Mouse (Mus musculus): ENCODE results near the gene Setd1b.

The Setd1b gene

DNA sequence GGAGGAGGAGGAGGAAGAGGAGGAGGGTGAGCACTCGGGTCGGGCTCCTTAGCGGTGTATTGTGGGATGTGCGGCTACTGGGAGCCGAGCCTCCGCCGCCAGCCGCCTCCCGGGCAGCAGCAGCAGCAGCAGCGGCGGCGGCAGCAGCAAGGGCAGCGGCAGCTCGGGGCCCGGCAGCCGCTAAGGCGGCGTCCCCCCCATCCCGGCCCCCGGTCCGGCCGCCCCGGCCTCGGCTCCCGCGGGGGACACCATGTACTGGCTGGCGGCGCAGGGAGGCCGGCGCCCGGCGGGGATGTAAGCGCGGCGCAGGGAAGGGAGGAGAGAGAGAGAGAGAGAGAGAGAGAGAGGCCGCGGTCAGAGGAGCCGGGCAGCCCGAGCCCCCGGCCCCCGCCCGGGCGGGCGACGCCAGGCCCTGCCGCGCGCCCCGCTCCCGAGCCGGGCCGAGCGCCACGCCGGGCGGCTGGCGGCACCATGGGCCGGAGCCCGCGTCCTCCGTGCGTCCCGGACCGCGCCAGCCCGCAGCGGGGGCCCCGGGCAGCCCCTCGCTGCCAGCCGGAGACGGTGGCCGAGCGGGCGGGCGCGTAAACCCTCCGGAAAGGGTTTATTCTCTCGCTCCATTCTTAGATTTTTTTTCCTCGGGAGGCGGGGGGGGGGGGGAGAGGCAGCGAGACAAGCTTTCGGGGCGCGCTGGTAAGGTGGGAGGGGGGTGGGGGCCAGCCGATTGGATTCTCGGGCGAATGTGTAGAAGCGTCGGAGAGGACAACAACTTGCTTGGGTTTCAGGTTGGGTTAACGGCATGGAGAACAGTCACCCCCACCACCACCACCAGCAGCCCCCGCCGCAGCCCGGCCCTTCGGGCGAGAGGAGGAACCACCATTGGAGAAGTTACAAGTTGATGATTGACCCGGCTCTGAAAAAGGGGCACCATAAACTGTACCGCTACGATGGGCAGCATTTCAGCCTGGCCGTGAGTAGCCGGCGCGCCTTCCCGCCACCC is at the start of gene Setd1b:
TSS of gene Setd1b (plus strand) at position 33 of the 997 bp plus-strand sequence.
- DNase-seq (ENCODE audit: low read depth, low spot score), result no peak

DNA sequence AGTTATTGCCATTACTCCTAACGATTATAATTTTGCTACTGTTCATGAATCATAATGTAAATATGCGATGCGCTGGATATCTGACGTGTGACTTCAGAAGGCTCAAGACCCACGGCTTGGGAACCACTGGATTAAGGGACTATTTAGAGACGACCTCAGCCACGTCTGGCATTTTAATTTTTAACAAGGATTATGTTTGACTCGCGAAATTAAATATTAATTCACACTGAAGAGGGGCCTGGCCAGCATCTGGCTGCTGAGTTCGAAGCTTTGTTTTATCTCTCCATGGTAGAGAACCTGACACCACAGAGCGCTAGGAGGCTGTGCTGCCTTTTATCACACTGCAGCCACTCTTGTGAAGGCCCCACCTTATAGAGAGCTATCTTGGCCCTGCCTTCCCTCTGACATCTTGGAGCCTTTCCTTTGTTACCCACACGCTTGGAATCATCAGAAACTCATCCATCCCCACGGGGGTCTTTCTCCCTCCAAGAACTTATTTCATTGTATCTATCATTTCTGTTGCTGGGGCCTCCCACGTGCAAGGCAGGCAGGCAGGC is 48.8 kb upstream of the Setd1b start:
- no peak for DNase-seq (ENCODE audit: low read depth, low spot score)

DNA sequence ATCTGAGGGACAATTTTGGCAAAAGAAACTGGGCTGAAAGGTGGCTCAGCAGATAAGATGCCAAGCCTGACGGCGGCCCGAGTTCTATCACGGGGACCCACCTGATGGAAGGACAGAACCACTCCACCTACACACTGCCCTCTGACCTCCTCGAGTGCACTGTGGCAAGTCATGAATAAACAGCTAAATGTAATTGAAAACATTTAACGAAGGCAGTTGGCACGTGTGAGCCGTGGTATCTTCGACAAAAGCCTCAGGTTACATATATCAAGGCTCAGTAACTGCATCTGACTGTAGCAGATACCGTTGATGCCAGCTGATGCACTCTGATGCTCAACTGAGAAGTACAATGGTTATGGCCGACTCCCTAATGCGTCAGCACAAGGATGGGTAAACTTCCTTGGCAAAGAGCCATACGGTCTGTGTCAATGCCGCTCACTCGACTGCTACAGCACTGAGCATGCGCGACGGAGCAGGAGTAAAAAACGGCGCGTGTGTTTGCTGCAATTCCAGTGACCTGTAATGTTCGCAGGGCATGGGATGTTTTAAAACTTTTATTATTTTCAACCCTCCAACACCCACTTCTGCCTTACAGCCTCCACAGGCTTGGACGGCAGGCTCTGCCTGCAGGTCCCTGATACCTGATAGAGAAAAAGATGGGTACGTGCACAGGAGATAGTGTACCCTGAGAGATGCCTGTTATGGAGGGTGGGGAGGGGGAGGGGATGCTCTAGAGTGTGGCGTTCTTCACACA is 47.6 kb upstream of the Setd1b start:
- DNase-seq (ENCODE audit: low read depth, low spot score), result no peak

DNA sequence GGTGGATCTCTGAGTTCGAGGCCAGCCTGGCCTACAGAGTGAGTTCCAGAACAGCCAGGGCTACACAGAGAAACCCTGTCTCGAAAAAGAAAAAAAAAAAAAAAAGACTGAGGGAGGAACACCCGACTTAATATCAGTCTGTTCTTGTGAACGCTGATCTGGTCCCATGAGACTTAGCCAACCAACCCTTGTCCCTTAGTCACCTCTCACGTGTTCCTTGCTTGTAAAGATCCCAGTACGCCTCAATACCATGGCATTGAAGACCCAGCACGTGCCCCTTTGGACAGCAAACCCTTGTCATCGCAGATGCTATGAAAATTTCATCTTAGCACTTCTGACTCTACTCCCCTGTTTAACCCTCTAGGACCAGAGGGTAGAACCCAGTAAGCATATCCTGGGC is 45.7 kb upstream of the Setd1b start:
- DNase-seq (ENCODE audit: low read depth, low spot score), result no peak

DNA sequence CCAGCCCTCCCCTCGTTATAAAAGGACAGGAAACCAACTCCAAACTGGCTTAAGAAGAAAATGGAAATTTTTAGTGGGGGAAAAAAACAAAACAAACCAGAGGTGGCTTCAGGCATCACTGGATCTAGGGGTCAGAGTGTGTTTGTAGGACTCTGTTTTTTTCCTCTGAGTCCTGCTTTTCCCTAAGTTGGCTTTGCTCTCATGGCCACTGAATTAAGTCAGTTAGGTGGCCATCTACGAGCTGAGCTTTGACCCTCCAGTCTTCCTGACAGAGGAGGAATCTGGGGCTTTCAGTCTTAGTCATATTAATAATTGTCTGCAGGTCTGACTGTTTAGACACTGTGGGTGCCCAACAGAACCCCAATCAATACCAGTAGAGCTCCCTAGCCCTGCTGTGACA is 43.5 kb upstream of the Setd1b start:
- no peak for DNase-seq (ENCODE audit: low read depth, low spot score)

DNA sequence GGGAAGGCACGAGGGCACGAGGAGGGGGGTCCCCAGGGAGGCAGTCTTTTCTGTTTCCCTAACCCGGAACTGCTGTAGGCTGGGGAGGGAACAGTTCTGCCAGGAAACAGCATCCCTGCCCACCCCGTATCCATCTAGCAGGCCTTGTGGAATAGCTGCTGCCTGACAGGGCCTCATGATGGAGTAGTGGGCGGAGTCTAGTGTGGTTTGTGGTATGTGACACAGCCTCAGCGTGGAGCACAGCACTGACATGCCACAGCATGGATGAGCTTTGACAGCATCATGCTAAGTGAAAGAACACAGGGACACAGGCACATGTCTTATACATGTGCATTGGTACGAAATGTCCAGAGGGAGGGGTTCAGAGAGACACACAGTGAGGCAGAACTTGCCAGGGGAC is 39.6 kb upstream of the Setd1b start:
- DNase-seq (ENCODE audit: low read depth, low spot score), result no peak

DNA sequence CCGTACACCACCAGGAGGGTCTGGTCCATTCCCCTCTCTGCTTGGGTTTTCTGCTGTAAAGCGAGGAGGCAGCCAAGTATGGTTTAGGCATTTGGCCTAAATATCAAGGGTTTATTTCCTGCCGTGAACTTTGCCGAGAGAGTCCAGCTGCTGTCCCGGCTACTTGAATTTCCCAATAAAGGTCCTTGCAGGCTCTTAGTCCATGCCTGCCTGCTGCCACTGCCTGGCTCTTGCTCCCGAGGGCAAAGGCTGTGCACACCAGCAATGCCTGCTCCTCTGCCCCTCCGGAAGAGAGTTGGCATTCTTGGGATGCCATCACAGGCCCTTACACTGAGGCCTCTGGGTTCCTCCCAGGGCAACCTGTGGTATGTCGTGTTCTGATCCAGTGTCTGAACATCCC is 38.4 kb upstream of the Setd1b start:
- no peak for DNase-seq (ENCODE audit: low read depth, low spot score)

DNA sequence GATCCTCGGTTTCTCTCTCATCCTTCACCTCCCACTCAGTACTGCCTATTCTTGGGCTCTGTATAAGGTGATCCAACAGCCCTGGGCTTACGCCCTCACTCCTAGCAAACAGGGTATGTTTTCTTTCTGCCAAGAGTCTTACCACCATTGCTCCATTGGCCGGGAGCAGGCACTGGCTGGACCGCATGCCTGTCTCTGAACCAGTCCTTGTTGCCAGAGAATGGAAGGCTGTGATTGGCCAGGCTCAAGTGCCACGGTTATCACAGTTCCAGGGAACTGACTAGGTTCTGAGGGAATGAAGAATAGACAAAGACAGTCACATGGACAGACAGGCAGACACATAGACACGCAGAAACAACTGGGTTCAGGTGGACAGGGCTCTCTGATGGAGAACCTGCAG is 37.2 kb upstream of the Setd1b start:
- no peak for DNase-seq (ENCODE audit: low read depth, low spot score)

DNA sequence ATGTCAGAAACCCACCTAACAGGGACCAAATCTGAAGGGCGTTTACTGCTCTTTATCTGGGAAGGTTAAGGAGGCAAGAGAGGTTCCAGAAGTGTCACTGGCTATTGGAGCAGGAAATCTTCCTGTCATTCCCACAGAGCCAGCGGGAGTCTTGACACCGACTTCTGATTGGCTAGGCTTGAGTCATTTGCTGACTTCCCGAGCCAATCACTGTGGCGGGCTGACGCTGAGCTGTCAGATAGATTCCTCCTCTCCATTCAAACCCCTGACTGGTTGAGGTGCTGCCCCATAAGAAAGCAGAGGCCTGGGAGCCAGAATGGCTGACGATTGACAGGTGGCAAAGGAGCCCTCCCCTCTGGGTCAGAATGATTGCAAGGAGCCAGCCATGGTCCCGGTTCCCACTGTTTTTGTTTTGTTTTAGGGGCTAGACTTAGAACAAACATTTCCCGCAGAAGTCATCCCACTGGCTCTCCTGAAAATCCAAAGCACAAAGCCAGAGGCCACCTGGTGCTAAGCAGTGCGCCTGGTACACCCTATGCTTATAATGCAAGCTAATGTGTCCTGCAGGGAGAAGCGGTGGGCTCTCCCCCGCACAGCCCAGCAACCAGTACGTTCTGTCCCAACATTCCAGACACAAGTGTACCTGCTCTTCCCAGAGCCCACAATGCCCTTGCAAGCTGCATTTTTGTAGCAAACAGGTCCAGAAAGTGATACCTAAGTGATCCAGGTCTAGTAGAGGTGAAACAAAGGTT is 32.4 kb upstream of the Setd1b start:
- no peak for DNase-seq (ENCODE audit: low read depth, low spot score)

DNA sequence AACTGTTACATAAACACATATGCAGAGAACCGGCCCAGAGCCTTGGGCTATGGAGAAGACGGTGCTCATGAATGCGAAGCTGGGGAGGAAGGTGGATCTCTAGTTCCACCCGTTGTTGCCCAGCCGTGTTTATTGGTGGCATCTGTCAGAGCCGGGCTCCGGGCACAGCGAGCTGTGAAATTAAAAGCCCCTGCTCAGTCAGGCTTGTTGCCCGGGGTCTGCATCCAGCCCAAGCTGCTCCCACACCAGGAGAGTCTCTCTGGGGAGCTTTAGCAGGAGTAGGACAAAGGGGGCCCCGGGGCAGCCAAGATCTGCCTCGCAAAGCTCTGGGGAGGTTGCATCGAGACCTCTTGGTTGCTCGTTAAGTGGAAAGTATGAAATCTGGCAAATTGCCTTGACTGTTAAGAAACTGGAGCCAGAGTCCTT is 31.7 kb upstream of the Setd1b start:
- DNase-seq (ENCODE audit: low read depth, low spot score), result no peak

DNA sequence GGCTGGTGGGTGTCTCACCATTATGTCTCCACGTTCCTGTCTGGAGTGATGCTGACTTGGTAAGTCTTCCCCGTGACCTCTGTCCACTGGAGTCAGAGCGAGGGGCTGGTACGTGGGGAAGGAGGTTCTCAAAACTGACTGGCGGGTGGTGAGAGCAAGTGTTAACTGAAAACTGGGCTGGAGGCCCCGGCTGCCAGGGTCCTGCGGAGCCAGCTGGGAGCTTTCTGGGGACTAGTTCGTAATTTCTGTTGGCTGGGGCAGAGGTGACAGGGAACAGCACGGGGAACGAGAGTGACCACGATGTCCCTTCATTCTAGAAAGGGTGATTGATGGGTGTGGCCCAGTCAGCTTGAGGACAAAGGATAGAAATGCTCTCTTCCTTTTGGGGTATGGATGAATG is 27.9 kb upstream of the Setd1b start:
- DNase-seq (ENCODE audit: low read depth, low spot score), result no peak

DNA sequence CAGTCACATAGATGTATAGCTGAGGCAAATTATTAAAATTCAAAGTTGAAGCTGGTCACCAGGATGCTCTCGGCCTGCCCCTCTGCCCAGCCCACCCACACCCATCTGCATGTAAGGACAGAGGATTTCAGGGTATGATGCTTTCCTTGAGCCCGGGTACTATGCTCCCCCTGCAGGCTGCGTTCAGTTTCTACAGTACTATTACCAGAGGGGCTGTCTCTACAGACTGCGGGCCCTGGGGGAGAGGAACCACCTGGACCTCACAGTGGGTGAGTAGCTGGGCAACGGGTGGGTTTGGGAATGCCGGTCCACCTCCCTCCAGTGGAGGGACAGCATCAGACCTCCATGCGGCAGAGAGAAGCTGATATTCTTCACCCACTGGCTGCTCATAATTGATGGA is 27.1 kb upstream of the Setd1b start:
- no peak for DNase-seq (ENCODE audit: low read depth, low spot score)

DNA sequence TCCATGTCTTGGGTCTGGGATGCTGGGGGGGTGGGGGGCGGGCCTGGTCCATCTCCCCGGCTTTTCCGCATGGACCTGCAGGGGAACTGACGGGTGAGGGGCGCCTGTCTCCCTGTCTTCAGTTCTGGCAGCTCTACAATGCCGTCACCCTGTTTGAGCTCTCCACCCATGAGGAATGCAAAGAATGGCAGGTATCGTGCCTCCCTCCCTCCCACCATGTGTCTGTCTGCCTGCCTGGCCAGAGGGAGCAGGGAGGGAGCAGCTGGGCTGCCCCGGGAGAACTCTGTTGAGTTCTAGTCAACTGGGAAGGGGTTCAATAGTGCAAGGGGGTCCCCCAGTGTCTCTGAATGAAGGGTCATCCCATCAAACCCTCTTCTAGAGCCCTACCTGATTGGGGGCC is 25.9 kb upstream of the Setd1b start:
- no peak for DNase-seq (ENCODE audit: low read depth, low spot score)

DNA sequence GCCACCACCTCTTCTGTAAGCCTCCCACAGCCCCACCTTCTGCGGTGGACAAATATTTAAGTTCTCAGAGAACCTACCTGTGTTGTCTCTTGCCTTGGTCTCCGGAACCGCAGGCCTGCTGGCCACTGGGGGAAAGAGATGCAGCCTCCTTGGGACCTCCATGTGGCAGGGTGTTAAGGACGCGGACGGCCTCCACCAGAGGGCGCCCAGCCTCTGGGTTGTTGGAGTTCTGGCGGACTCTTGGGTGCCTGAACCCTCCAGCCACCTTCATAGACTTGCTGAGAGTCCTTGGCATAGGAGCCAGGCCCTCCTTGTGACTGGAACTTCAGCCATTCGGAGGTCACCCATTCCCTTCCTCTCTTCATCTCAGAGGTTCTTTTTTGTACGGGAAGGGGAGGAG is 24.7 kb upstream of the Setd1b start:
- DNase-seq (ENCODE audit: low read depth, low spot score), result no peak

DNA sequence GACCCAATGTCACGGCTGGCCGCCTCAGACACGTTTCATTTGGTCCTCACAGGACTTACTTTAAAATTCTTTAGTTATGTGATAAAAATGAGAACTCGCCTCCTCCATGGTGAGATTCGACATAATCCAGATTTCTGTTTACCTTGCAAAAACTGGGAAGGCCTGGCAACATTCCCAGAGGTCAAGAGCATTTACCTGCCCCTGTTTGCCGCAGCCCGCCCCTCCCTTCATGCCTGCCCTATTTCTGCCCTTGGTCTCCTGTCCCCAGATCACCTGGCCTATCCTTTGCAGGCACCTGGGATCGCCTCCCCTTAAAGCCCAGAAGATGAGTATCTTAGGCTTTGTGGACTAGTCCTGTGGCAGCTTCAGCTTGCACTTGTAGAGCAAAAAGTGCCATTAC is 24.2 kb upstream of the Setd1b start:
- DNase-seq (ENCODE audit: low read depth, low spot score), result no peak

DNA sequence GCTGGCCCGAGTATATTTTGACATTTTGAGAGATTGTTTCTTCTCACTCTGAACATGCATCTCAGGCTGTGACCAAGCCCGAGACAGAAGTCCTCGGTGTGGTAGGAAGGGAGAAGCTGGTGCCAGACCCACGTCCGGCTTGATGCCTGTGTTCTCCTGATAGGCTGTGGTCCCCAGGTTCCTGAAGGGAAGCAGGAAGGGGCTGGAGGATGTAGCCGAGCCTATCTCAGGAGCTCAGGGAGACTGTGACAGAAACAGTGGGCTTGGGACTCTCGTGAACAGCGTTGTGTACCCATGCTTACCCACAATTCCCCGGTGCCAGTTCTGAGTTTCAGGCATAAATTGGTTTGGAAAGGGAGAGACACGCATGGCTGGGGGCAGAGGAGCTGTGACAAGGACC is 23.2 kb upstream of the Setd1b start:
- DNase-seq (ENCODE audit: low read depth, low spot score), result no peak

DNA sequence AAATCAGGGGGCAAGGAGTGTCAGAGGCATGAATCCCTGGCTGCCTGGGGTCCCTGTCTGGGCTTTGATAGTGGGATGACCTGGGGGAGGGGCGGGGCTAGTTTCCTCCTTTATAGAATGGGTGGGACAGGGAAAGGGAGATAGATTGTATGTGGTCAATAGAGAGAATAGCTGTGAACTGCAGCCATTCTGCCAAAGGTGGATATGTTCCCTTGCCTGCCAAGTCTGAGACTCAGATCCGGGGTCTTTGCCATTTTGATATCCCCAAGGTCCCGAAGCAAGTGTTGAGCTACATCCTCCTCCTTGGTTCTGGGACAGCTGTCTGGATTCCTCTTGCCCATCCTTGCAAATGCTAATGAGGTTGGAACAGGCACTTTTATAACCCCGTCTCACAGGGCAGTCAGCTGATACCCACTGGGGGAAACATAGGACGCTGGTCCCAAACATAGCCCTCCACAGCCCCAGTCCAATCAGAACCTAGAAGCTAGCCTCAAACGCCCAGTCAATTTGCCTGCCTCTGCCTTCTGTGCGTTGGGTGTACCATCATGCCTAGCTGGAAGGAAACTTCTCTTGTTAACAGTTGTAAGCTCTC is 21.3 kb upstream of the Setd1b start:
- DNase-seq (ENCODE audit: low read depth, low spot score), result no peak

DNA sequence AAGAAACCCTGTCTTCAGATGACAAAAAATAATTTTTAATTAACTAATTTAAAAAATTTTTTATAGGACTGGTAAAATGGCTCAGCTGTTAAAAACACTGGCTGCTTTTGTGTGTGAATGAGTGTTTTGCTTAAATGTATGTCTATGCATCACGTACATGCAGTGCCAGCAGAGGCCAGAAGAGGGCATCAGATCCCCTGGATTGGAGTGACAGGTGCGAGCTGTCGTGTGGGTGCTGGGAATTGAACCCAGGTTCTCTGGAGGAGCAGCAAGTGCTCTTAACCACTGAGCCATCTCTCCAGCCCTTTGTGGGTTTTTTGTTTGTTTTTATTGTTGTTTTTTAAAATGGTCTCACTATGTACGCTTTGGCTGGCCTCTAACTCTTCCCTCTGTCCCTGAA is 19.8 kb upstream of the Setd1b start:
- DNase-seq (ENCODE audit: low read depth, low spot score), result no peak

DNA sequence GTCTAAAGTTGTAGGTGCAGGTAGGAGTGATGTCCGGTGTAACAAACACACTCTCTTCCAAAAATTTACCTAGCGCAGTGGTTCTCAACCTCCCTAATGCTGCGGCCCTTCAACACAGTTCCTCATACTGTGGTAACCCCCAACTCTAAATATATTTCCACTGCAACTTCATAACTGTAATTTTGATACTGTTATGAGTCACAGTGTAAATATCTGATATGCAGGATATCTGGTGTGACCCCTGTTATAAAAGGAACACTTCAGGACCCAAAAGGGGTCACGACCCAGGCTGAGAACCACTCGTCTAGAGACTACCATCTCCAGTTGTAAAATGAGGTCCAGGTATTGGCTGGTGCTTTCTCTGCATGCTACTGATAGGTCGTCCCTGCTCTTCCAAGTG is 16.9 kb upstream of the Setd1b start:
- no peak for DNase-seq (ENCODE audit: low read depth, low spot score)

DNA sequence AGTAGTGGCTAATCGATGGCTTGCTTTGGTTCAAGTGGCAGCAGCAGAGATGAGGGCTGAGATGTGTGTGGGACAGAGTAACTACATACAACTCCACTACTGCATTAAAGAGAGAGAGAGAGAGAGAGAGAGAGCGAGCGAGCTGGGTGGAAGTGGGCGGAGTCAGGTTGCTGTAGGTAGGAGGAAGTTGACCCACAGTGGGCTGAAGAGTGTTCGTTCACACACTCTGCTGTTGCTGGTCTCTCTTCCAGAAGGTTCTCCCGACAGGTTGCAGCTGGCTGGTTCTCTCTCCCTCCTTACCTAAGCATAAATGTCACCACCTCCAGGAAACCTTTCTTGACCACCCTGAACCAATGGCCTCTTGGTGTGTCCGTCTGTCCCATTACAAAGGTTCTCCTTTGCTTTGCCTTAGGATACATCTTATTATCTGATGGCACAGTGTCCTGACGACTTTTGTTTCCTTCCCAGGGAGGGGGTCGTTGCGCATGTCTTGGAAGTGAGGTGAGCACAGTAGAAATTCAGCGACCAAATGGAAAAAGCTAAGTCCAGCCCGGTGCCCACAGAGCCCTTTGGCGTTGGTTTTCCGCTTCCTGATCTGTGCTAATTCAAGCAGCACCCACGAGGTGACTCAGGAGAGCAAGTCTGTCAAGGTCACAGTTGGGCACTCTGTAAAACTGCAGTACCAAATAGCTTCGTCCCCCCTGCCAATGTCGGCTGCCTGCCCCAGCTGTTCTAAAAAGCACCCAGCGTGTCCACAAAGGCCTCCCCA is 16.2 kb upstream of the Setd1b start:
- no peak for DNase-seq (ENCODE audit: low read depth, low spot score)

DNA sequence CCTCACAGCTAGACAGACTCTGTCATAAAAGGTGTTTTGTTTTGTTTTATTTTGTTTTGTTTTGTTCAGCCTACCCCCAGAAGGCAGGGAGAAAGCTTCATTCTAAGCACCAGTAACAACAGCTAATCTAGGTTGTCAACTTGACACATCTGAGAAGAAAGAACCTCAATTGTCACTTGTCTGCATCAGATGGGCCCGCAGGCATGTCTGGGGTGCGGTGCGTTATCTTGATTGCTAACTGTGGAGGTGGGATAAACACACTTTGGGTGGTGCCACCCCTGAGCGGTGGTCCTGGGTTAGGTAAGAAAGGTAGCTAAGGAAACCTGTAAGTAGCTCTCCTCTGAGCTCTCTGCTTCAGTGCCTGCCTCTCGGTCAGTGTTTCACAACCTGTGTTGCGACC is 15.0 kb upstream of the Setd1b start:
- no peak for DNase-seq (ENCODE audit: low read depth, low spot score)

Data from forelimb bud, embryonic 11.5 days (tissue).